Mouse (Mus musculus): ENCODE data around the gene Gm11758.
"Not testable (repeated sequence)": the region's sequence is repeated elsewhere in the genome, so short reads cannot be mapped to it uniquely, and the experiment has no call there.

The Gm11758 gene

DNA sequence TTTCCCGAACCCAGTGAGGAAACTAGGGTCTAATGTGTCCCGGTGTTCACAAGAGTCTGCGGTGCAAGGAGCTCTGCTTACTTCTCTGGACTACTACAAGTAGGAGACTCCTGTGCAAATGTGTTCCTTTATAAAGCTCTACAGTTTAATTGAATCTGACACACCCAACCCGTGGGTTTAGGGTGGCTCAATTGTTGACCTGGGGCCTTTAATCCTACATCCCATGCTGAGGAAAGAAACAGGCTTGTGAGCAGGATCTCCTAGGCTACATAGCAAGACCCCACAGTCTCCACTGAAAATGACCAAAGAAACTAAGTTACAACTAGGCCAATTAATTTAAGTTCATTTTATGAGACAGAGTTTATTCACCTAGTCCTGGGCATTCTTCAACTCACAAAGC is at the start of gene Gm11758:
Gene Gm11758, minus strand, starts transcription at position 101 of the 400 bp plus-strand sequence.
- not testable (repeated sequence) for DNase-seq (ENCODE audit: low spot score)

DNA sequence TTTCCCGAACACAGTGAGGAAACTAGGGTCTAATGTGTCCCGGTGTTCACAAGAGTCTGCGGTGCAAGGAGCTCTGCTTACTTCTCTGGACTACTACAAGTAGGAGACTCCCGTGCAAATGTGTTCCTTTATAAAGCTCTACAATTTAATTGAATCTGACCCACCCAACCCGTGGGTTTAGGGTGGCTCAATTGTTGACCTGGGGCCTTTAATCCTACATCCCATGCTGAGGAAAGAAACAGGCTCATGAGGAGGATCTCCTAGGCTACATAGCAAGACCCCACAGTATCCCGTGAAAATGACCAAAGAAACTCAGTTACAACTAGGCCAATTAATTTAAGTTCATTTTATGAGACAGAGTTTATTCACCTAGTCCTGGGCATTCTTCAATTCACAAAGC is 44.6 kb upstream of the Gm11758 start, which contains the start of gene Gm11756:
Gene Gm11756, minus strand, starts transcription at position 101 of the 400 bp plus-strand sequence.
- not testable (repeated sequence) for DNase-seq (ENCODE audit: low spot score)

DNA sequence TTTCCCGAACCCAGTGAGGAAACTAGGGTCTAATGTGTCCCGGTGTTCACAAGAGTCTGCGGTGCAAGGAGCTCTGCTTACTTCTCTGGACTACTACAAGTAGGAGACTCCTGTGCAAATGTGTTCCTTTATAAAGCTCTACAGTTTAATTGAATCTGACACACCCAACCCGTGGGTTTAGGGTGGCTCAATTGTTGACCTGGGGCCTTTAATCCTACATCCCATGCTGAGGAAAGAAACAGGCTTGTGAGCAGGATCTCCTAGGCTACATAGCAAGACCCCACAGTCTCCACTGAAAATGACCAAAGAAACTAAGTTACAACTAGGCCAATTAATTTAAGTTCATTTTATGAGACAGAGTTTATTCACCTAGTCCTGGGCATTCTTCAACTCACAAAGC is 29.8 kb upstream of the Gm11758 start, which contains the start of gene Gm13871:
Gene Gm13871, minus strand, starts transcription at position 101 of the 400 bp plus-strand sequence.
- not testable (repeated sequence) for DNase-seq (ENCODE audit: low spot score)

DNA sequence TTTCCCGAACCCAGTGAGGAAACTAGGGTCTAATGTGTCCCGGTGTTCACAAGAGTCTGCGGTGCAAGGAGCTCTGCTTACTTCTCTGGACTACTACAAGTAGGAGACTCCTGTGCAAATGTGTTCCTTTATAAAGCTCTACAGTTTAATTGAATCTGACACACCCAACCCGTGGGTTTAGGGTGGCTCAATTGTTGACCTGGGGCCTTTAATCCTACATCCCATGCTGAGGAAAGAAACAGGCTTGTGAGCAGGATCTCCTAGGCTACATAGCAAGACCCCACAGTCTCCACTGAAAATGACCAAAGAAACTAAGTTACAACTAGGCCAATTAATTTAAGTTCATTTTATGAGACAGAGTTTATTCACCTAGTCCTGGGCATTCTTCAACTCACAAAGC is 14.9 kb upstream of the Gm11758 start, which contains the start of gene Gm11757:
Gene Gm11757, minus strand, starts transcription at position 101 of the 400 bp plus-strand sequence.
- not testable (repeated sequence) for DNase-seq (ENCODE audit: low spot score)

DNA sequence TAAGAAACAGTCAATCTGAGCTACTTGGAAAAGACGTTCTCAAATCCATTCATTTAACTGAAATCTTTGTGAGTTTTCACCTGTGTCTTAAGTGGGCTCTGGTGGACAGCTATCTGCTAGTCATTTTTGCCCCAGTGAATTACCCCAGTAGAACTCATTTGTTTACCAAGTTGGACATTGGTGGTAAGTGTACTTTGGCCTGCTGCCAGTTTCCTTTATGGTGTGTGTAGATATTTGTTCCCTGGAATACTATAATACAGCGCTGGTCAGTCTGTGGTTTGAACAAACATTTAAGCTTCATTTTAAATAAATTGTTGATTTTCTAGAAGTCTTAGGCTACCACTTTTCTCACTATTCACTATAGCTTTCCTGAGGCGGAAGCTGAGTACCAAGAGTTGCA is 49.5 kb downstream of the Gm11758 start:
- peak; percentile 5 for DNase-seq (ENCODE audit: low spot score)

All from lung, postnatal 25 days (tissue).